Mouse (Mus musculus) adrenal gland, adult 2 months (tissue): ENCODE results near the gene Ccr5. TPM values are rescaled to one million over a fixed set of nuclear protein-coding genes. Genes with fewer than 3 reads are reported as not detected.

ENCODE experiments used
- DNase-seq: peaks from one replicate; pipeline ENCODE4 v3.0.0; 2021
- polyA plus RNA-seq: library from polyadenylated mRNA; depleted of rRNA; stranded (reverse); fragments of >200 nt; gene quantifications from 2 replicates; pipeline ENCODE4 v1.2.3, GENCODE M21; 2012; rRNA removed
- total RNA-seq, 2 experiments: library from RNA; stranded (reverse); gene quantifications; 2 replicates each; pipeline ENCODE4 v1.2.3; 2021

Gene Ccr5
- total and polyA plus RNA-seq, 3 experiments = 0.36 to 6.1 (median 2.4) TPM

DNA sequence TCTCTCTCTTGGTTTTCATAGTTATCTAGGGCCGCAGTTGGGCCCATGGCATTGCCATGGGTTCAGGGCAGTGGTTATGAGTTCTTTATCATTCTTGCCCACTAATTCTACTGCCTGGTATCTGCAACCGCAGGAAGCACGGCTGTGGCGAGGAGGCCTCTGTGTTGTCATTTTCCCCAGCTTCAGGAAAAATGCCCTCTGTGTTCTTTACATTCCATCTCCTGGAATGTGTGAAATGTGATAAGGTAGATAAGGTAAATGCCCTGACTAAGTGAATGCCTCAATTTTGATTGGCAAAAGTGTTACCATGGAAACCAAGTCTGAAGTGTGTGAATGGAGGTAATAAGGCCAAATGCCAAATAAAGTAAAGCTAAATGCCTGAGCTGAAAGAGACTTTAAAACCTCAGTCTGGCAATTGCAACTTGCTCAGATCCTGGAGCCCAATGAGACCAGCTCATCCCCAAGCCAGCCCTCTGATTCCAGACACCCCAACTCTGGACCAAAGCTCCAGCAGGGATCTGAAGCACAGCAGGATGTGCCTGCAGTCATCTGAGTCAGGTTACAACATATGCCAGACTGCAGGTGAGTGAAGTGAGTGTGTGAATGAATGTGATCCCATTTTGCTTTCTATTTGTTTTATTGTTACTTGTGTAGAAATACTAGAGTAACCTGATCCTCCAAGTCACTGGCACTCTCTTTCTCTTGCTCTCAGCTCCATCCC, 16.9 kb downstream of the Ccr5 start:
- DNase-seq = no peak

DNA sequence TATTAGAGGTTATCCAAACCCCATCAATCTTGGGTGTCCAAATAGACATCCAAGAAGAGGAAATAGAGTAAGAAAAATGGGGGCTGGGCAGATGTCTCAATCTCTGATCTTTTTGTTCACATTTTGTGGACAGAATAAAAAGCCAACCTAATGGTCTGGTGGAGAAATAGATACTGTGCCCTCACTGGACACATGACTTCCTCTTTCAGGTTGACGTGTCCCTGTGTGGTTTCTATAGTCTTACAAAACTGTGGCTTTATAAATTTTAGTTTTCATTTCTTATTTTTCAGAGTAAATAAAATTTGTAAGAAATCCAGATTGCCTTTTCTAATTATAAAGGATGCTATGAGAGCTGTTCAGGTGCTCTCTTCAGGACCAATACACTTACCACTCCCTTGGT, 22.3 kb downstream of the Ccr5 start:
- no peak for DNase-seq

DNA sequence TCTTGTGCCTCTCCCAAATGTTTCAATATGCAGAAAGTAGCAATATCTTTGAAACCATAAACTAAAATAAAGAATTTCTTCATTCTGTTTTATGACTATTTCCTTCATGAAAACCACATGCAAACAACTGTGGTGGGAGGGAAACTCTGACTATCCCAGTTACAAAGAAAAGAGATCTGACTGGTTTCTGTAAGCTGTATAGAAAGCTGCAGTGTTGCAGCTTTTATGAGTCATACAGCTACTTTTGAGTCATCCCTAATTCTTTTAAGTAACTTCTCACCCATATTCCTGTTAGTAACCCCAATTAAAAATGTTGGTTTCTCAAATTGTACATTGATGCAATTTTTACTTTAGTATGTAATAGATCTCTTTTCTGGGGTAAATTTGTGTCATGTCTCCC, 25.0 kb downstream of the Ccr5 start:
- DNase-seq = no peak

Other genes starting within 250 kb of the Ccr5 start
- 1 to 10 TPM; 1.3 to 1.9 TPM for gene Ccr1, start 152.9 kb upstream of the Ccr5 start, total RNA-seq
- 0.82 and 0.88 TPM in 2 replicates for gene Ccr1, start 152.9 kb upstream of the Ccr5 start, polyA plus RNA-seq
- not detected for gene Ccr1l1, start 143.1 kb upstream of the Ccr5 start, total RNA-seq
- not detected in 2 replicates for gene Ccr1l1, start 143.1 kb upstream of the Ccr5 start, polyA plus RNA-seq
- not detected for gene Ccr3, start 99.6 kb upstream of the Ccr5 start, total RNA-seq
- not detected in 2 replicates for gene Ccr3, start 99.6 kb upstream of the Ccr5 start, polyA plus RNA-seq
- gene Ccr2, start 19.6 kb upstream of the Ccr5 start, total RNA-seq = 1 to 10 TPM in 1 of 2 experiments, under 1 TPM in 1; 0.95 to 4.4 TPM
- gene Ccr2, start 19.6 kb upstream of the Ccr5 start, polyA plus RNA-seq = 0.43 and 0.55 TPM in 2 replicates
- gene 2010315B03Rik, start 191.2 kb downstream of the Ccr5 start, total RNA-seq = 10 to 100 TPM; 16.2 to 19.9 TPM
- gene 2010315B03Rik, start 191.2 kb downstream of the Ccr5 start, polyA plus RNA-seq = 0.42 and 0.83 TPM in 2 replicates